Mouse (Mus musculus) kidney, postnatal 14 days (tissue): ENCODE data around the gene Aoc1.
"Not testable (repeated sequence)": the region's sequence is repeated elsewhere in the genome, so short reads cannot be mapped to it uniquely, and the experiment has no call there.

Experiments
- DNase-seq: peaks from one replicate; pipeline ENCODE4 v3.0.0; 2022; ENCODE audit warnings: mixed read lengths

The Aoc1 gene

GRCm38 (mm10) chr6:48861616-48862280 is 10.9 kb upstream of the Aoc1 start:
- peak; percentile 52 for DNase-seq

- DNase-seq: no peak
These were observed 9.9 kb upstream of the Aoc1 start for GRCm38 (mm10) chr6:48862816-48863215.

- DNase-seq: peak; percentile 43
These were observed 9.2 kb upstream of the Aoc1 start for GRCm38 (mm10) chr6:48863488-48863887.

GRCm38 (mm10) chr6:48864181-48864580 is 8.5 kb upstream of the Aoc1 start:
- DNase-seq: no peak

GRCm38 (mm10) chr6:48864723-48865122 is 8.0 kb upstream of the Aoc1 start:
- peak; percentile 46 for DNase-seq

- DNase-seq: no peak
These were observed 7.4 kb upstream of the Aoc1 start for GRCm38 (mm10) chr6:48865152-48865745.

GRCm38 (mm10) chr6:48866355-48866950 is 6.2 kb upstream of the Aoc1 start:
- DNase-seq: peak; percentile 50

GRCm38 (mm10) chr6:48867158-48867557 is 5.5 kb upstream of the Aoc1 start:
- no peak for DNase-seq

- no peak for DNase-seq
These were observed 2.9 kb upstream of the Aoc1 start for GRCm38 (mm10) chr6:48869774-48870173.

GRCm38 (mm10) chr6:48874576-48874975 is 1.9 kb downstream of the Aoc1 start:
- no peak for DNase-seq

GRCm38 (mm10) chr6:48875515-48875914 is 2.8 kb downstream of the Aoc1 start:
- DNase-seq: no peak

GRCm38 (mm10) chr6:48876510-48877135 is 3.9 kb downstream of the Aoc1 start:
- DNase-seq: no peak

- no peak for DNase-seq
These were observed 21.5 kb downstream of the Aoc1 start for GRCm38 (mm10) chr6:48894203-48894602.

- no peak for DNase-seq
These were observed 22.5 kb downstream of the Aoc1 start for GRCm38 (mm10) chr6:48894938-48895818.

GRCm38 (mm10) chr6:48895941-48896340 is 23.2 kb downstream of the Aoc1 start:
- peak; percentile 40 for DNase-seq

GRCm38 (mm10) chr6:48896956-48897355 is 24.3 kb downstream of the Aoc1 start:
- no peak for DNase-seq

- DNase-seq: not testable (repeated sequence)
These were observed 28.6 kb downstream of the Aoc1 start for GRCm38 (mm10) chr6:48901316-48901715.

GRCm38 (mm10) chr6:48902511-48903406 is 30.1 kb downstream of the Aoc1 start:
- peak; percentile 81 for DNase-seq

- DNase-seq: no peak
These were observed 30.7 kb downstream of the Aoc1 start for GRCm38 (mm10) chr6:48903437-48903836.

GRCm38 (mm10) chr6:48905606-48906005 is 32.9 kb downstream of the Aoc1 start:
- no peak for DNase-seq

GRCm38 (mm10) chr6:48906371-48906770 is 33.7 kb downstream of the Aoc1 start:
- no peak for DNase-seq

- DNase-seq: no peak
These were observed 36.5 kb downstream of the Aoc1 start for GRCm38 (mm10) chr6:48909229-48909628.
